Mouse (Mus musculus) spleen, adult 10 weeks (tissue): ENCODE results near the gene Krt28. TPM values are rescaled to one million over a fixed set of nuclear protein-coding genes. Genes with fewer than 3 reads are reported as not detected.

Experiments
- polyA plus RNA-seq: library from polyadenylated mRNA; stranded (reverse); fragments of 350-450 nt; fragmentation: Illumina TruSeq; extraction: RNeasy Lipid Tissue Mini Kit (QIAGEN cat#74804); gene quantifications from one replicate; pipeline ENCODE4 v1.2.3, GENCODE M21; 2015; ENCODE audit warnings: low replicate concordance; ENCODE audit not compliant: insufficient read depth

Gene Krt28
- not detected for polyA plus RNA-seq

GRCm38 (mm10) chr11:99374803-99375202, at the start of gene Krt28:
TSS of gene Krt28 (minus strand) at chr11:99374903.

GRCm38 (mm10) chr11:99422159-99422558, 47.5 kb upstream of the Krt28 start, which contains the start of gene Krt12:
TSS of gene Krt12 (minus strand) at chr11:99422259.

GRCm38 (mm10) chr11:99389264-99389663, 14.6 kb upstream of the Krt28 start, which contains the start of gene Krt10:
TSS of gene Krt10 (minus strand) at chr11:99389364.

GRCm38 (mm10) chr11:99351004-99351403, 23.7 kb downstream of the Krt28 start, which contains the start of gene Krt27:
TSS of gene Krt27 (minus strand) at chr11:99351104.

GRCm38 (mm10) chr11:99337866-99338265, 36.8 kb downstream of the Krt28 start, which contains the start of gene Krt26:
TSS of gene Krt26 (minus strand) at chr11:99337966.

GRCm38 (mm10) chr11:99322851-99323250, 51.9 kb downstream of the Krt28 start, which contains the start of gene Krt25:
TSS of gene Krt25 (minus strand) at chr11:99322951.

Other genes starting within 250 kb of the Krt28 start
- gene Ccr7, start 219.8 kb downstream of the Krt28 start, polyA plus RNA-seq: 86.0 TPM
- gene Smarce1, start 143.9 kb downstream of the Krt28 start, polyA plus RNA-seq: 150 TPM
- 4.5 TPM for gene Krt222, start 130.8 kb downstream of the Krt28 start, polyA plus RNA-seq
- gene Krt24, start 89.6 kb downstream of the Krt28 start, polyA plus RNA-seq: not detected
- gene Krt25, start 52.0 kb downstream of the Krt28 start, polyA plus RNA-seq: not detected
- gene Krt26, start 36.9 kb downstream of the Krt28 start, polyA plus RNA-seq: not detected
- gene Krt27, start 23.8 kb downstream of the Krt28 start, polyA plus RNA-seq: not detected
- 6.0 TPM for gene Krt10, start 14.5 kb upstream of the Krt28 start, polyA plus RNA-seq
- not detected for gene Krt12, start 47.4 kb upstream of the Krt28 start, polyA plus RNA-seq
- gene Krt20, start 63.2 kb upstream of the Krt28 start, polyA plus RNA-seq: 1.9 TPM
- not detected for gene Krt23, start 118.2 kb upstream of the Krt28 start, polyA plus RNA-seq
- not detected for gene Krt39, start 146.4 kb upstream of the Krt28 start, polyA plus RNA-seq
- gene Krt40, start 168.3 kb upstream of the Krt28 start, polyA plus RNA-seq: not detected
- gene Krtap3-3, start 176.0 kb upstream of the Krt28 start, polyA plus RNA-seq: not detected
- not detected for gene Krtap3-2, start 181.9 kb upstream of the Krt28 start, polyA plus RNA-seq
- gene Gm11939, start 184.6 kb upstream of the Krt28 start, polyA plus RNA-seq: not detected
- not detected for gene Krtap3-1, start 191.7 kb upstream of the Krt28 start, polyA plus RNA-seq
- gene Krtap1-5, start 206.1 kb upstream of the Krt28 start, polyA plus RNA-seq: not detected
- not detected for gene Krtap1-4, start 208.8 kb upstream of the Krt28 start, polyA plus RNA-seq
- gene Krtap1-3, start 216.4 kb upstream of the Krt28 start, polyA plus RNA-seq: not detected
- gene Krtap9-3, start 223.2 kb upstream of the Krt28 start, polyA plus RNA-seq: not detected
- gene Gm11938, start 228.4 kb upstream of the Krt28 start, polyA plus RNA-seq: not detected
- not detected for gene Gm11937, start 235.3 kb upstream of the Krt28 start, polyA plus RNA-seq
- not detected for gene Krtap2-4, start 239.9 kb upstream of the Krt28 start, polyA plus RNA-seq
- gene Gm11562, start 245.5 kb upstream of the Krt28 start, polyA plus RNA-seq: not detected